Mouse (Mus musculus) liver, embryonic 16.5 days (tissue): ENCODE measurements around the gene Olfr339. TPM values are rescaled to one million over a fixed set of nuclear protein-coding genes. Genes with fewer than 3 reads are reported as not detected.
"Not testable (repeated sequence)": the region's sequence is repeated elsewhere in the genome, so short reads cannot be mapped to it uniquely, and the experiment has no call there.

Experiments used
- ATAC-seq: fragments of 200-750 bp; cut with Nextera tagmentation; 2 replicates; pipeline ENCODE4 v1.8.0; 2017; ENCODE audit warnings: low read depth, mild to moderate bottlenecking, moderate number of reproducible peaks, moderate library complexity
- H3K27ac ChIP-seq: fragments of 300-500 bp; sonication (generic); 2 replicates; pipeline ENCODE4 v1.5.1; 2014; ENCODE audit warnings: mild to moderate bottlenecking, low read length
- H3K27me3 ChIP-seq: fragments of 300-500 bp; sonication (generic); 2 replicates; pipeline ENCODE4 v1.6.1; 2014; ENCODE audit warnings: low read depth, low read length, mixed read lengths; ENCODE audit not compliant: control insufficient read depth, insufficient read depth
- H3K36me3 ChIP-seq: fragments of 300-500 bp; sonication (generic); 2 replicates; pipeline ENCODE4 v1.6.1; 2014; ENCODE audit warnings: mild to moderate bottlenecking; ENCODE audit not compliant: control insufficient read depth, insufficient read depth
- H3K4me1 ChIP-seq: fragments of 300-500 bp; sonication (generic); 2 replicates; pipeline ENCODE4 v1.6.1; 2014; ENCODE audit warnings: low read depth, low read length, mixed read lengths; ENCODE audit not compliant: control insufficient read depth
- H3K4me2 ChIP-seq: fragments of 300-500 bp; sonication (generic); 2 replicates; pipeline ENCODE4 v1.6.1; 2014; ENCODE audit warnings: low read depth, low read length, mixed read lengths
- H3K4me3 ChIP-seq: fragments of 300-500 bp; sonication (generic); 2 replicates; pipeline ENCODE4 v1.5.1; 2014; ENCODE audit warnings: low read depth, mild to moderate bottlenecking, low read length
- H3K9ac ChIP-seq: fragments of 300-500 bp; sonication (generic); 2 replicates; pipeline ENCODE4 v1.6.1; 2014; ENCODE audit warnings: low read depth, low read length
- H3K9me3 ChIP-seq: fragments of 300-500 bp; sonication (generic); replicated peaks from 2 replicates; pipeline ENCODE4 v1.6.1; 2016; ENCODE audit warnings: low read length; ENCODE audit not compliant: control insufficient read depth
- WGBS: fragments of 180-500 bp; shearing (Covaris S2); extraction: QIAGEN DNeasy Blood & Tissue Kit; methylation state at CpG from one replicate; pipeline ENCODE4 v1.1.7; 2014; ENCODE audit not compliant: insufficient replicate concordance; 5-methylcytosine and 5-hydroxymethylcytosine counted together
- polyA plus RNA-seq: library from polyadenylated mRNA; unstranded; fragments of >200 nt; fragmentation: Nextera tagmentation; extraction: Ambion mirVana; gene quantifications from 2 replicates; pipeline ENCODE4 v1.2.1, GENCODE M21; 2015

Olfr339 gene
- polyA plus RNA-seq: not detected in 2 replicates

- Histone ChIP-seq H3K36me3 (no peaks in the 10 kb centered on the region), H3K27ac (no peak within 1 kb of the TSS), H3K4me2 (no peak within 1 kb of the TSS), H3K9me3 (no peaks in the 10 kb centered on the region; the same call in 1 of the 2 replicates), H3K4me1 (no peaks in the 10 kb centered on the region), H3K27me3 (no peaks in the 10 kb centered on the region), H3K4me3 (no peak within 1 kb of the TSS), H3K9ac (no peak within 1 kb of the TSS)
- no peak for ATAC-seq
- 55% methylated on average over 3 of the region's 3 CpGs for WGBS
Measured at GRCm38 (mm10) chr2:36418647-36419046, at the start of gene Olfr339. Olfr339 (plus strand) TSS chr2:36418947.

- Histone ChIP-seq H3K36me3 (no peaks in the 10 kb centered on the region), H3K27me3 (no peaks in the 10 kb centered on the region), H3K27ac (no peak within 1 kb of the TSS), H3K9ac (no peak within 1 kb of the TSS), H3K9me3 (no peaks in the 10 kb centered on the region), H3K4me1 (no peaks in the 10 kb centered on the region), H3K4me3 (no peak within 1 kb of the TSS), H3K4me2 (no peak within 1 kb of the TSS)
- no peak for ATAC-seq
Measured at GRCm38 (mm10) chr2:36373219-36373618, 45.5 kb upstream of the Olfr339 start, which contains the start of gene Olfr338. Olfr338 (plus strand) TSS chr2:36373519.

- H3K27me3 ChIP-seq, ATAC-seq, H3K4me1 ChIP-seq, H3K27ac ChIP-seq, H3K4me2 ChIP-seq, H3K9ac ChIP-seq, H3K36me3 ChIP-seq, H3K4me3 ChIP-seq, H3K9me3 ChIP-seq: not testable (repeated sequence)
- 56% methylated on average over 3 of the region's 3 CpGs for WGBS
Measured at GRCm38 (mm10) chr2:36415174-36415573, 3.6 kb upstream of the Olfr339 start.

- not testable (repeated sequence) for H3K4me1 ChIP-seq, H3K36me3 ChIP-seq, ATAC-seq, H3K4me2 ChIP-seq, H3K9ac ChIP-seq, H3K4me3 ChIP-seq, H3K27me3 ChIP-seq, H3K9me3 ChIP-seq, H3K27ac ChIP-seq
- 71% methylated on average over 7 of the region's 7 CpGs for WGBS
Measured at GRCm38 (mm10) chr2:36415591-36415990, 3.2 kb upstream of the Olfr339 start.

- Histone ChIP-seq H3K36me3 (no peaks in the 10 kb centered on the region), H3K27ac (no peak within 1 kb of the TSS), H3K4me2 (no peak within 1 kb of the TSS), H3K9me3 (no peaks in the 10 kb centered on the region), H3K27me3 (no peaks in the 10 kb centered on the region), H3K4me1 (no peaks in the 10 kb centered on the region), H3K9ac (no peak within 1 kb of the TSS), H3K4me3 (no peak within 1 kb of the TSS)
- WGBS: 31% methylated on average over 1 of the region's 1 CpGs
- ATAC-seq: no peak
Measured at GRCm38 (mm10) chr2:36452287-36452686, 33.5 kb downstream of the Olfr339 start, which contains the start of gene Olfr340. Olfr340 (plus strand) TSS chr2:36452587.

- no peak overlapping the region for H3K27ac ChIP-seq
- ATAC-seq: no peak
Measured at GRCm38 (mm10) chr2:36473634-36474033, 54.9 kb downstream of the Olfr339 start.

More at GRCm38 (mm10) chr2:36473634-36474033, 54.9 kb downstream of the Olfr339 start:
- Histone ChIP-seq H3K27me3 (no peaks in the 10 kb centered on the region), H3K4me1 (no peaks in the 10 kb centered on the region), H3K9me3 (no peaks in the 10 kb centered on the region), H3K4me3 (no peak overlapping the region), H3K9ac (no peak overlapping the region), H3K36me3 (no peaks in the 10 kb centered on the region), H3K4me2 (no peak overlapping the region)

Other genes starting within 250 kb of the Olfr339 start
- 20.9 and 22.5 TPM in 2 replicates for gene Ptgs1, start 188.5 kb upstream of the Olfr339 start, polyA plus RNA-seq
- gene Olfr338, start 45.4 kb upstream of the Olfr339 start, polyA plus RNA-seq: not detected in 2 replicates
- not detected in 2 replicates for gene Olfr340, start 33.6 kb downstream of the Olfr339 start, polyA plus RNA-seq
- gene Olfr341, start 63.5 kb downstream of the Olfr339 start, polyA plus RNA-seq: not detected in 2 replicates
- not detected in 2 replicates for gene Olfr342, start 106.1 kb downstream of the Olfr339 start, polyA plus RNA-seq
- not detected in 2 replicates for gene Olfr344, start 147.7 kb downstream of the Olfr339 start, polyA plus RNA-seq
- gene Olfr345, start 221.1 kb downstream of the Olfr339 start, polyA plus RNA-seq: not detected in 2 replicates